Mouse (Mus musculus) intestine, embryonic 16.5 days (tissue): ENCODE measurements around the gene Slfnl1. TPM values are rescaled to one million over a fixed set of nuclear protein-coding genes. Genes with fewer than 3 reads are reported as not detected.

Experiments
- ATAC-seq: fragments of 200-750 bp; cut with Nextera tagmentation; 2 replicates; pipeline ENCODE4 v1.8.0; 2017; ENCODE audit warnings: moderate TSS enrichment, moderate library complexity
- H3K27ac ChIP-seq: fragments of 300-500 bp; sonication (generic); 2 replicates; pipeline ENCODE4 v1.5.1; 2014; ENCODE audit warnings: mild to moderate bottlenecking, low read length
- H3K27me3 ChIP-seq: fragments of 300-500 bp; sonication (generic); replicated peaks from 2 replicates; pipeline ENCODE4 v1.6.1; 2014; ENCODE audit warnings: low read length, control low read depth, mixed read lengths; ENCODE audit not compliant: control insufficient read depth, insufficient read depth
- H3K36me3 ChIP-seq: fragments of 300-500 bp; sonication (generic); 2 replicates; pipeline ENCODE4 v1.6.1; 2014; ENCODE audit warnings: low read length, control low read depth; ENCODE audit not compliant: control insufficient read depth, insufficient read depth
- H3K4me1 ChIP-seq: fragments of 300-500 bp; sonication (generic); 2 replicates; pipeline ENCODE4 v1.6.1; 2014; ENCODE audit warnings: low read length, control low read depth, mixed read lengths; ENCODE audit not compliant: control insufficient read depth, insufficient read depth
- H3K4me2 ChIP-seq: fragments of 300-500 bp; sonication (generic); 2 replicates; pipeline ENCODE4 v1.6.1; 2014; ENCODE audit warnings: low read depth, low read length, control low read depth
- H3K4me3 ChIP-seq: fragments of 300-500 bp; sonication (generic); 2 replicates; pipeline ENCODE4 v1.5.1; 2014; ENCODE audit warnings: mild to moderate bottlenecking, low read length
- H3K9ac ChIP-seq: fragments of 300-500 bp; sonication (generic); 2 replicates; pipeline ENCODE4 v1.6.1; 2014; ENCODE audit warnings: low read depth, low read length
- H3K9me3 ChIP-seq: fragments of 300-500 bp; sonication (generic); 2 replicates; pipeline ENCODE4 v1.6.1; 2016; ENCODE audit warnings: low read length, control low read depth; ENCODE audit not compliant: control insufficient read depth
- WGBS: fragments of 180-500 bp; shearing (Covaris S2); extraction: QIAGEN DNeasy Blood & Tissue Kit; methylation state at CpG from one replicate; pipeline ENCODE4 v1.1.7; 2014; 5-methylcytosine and 5-hydroxymethylcytosine counted together
- polyA plus RNA-seq: library from polyadenylated mRNA; unstranded; fragments of >200 nt; fragmentation: Nextera tagmentation; extraction: Ambion mirVana; gene quantifications from 2 replicates; pipeline ENCODE4 v1.2.1, GENCODE M21; 2015

The Slfnl1 gene
- polyA plus RNA-seq, 1 experiment from 2014 or later: not detected

- peak overlapping the region; percentile 80 for H3K4me2 ChIP-seq
- peak overlapping the region; percentile 92 for H3K9ac ChIP-seq
- WGBS: under 1% methylated on average over 27 of the region's 27 CpGs
- peak; percentile 69 for ATAC-seq
- H3K9me3 ChIP-seq: no peaks in the 10 kb centered on the region
- no peaks in the 10 kb centered on the region for H3K36me3 ChIP-seq
- H3K4me1 ChIP-seq: peaks cover 26% of the 10 kb centered on the region
- H3K4me3 ChIP-seq: peak overlapping the region; percentile 89
- peak overlapping the region; percentile 93 for H3K27ac ChIP-seq
- H3K27me3 ChIP-seq: no peaks in the 10 kb centered on the region
These were observed 38.5 kb downstream of the Slfnl1 start for GRCm38 (mm10) chr4:120570438-120571069.

GRCm38 (mm10) chr4:120571070-120571464, 39.0 kb downstream of the Slfnl1 start:
- H3K27me3 ChIP-seq: no peaks in the 10 kb centered on the region
- peak overlapping the region; percentile 92; the same call in 1 of the 2 replicates for H3K9ac ChIP-seq
- no peaks in the 10 kb centered on the region for H3K36me3 ChIP-seq
- no peak for ATAC-seq
- no peaks in the 10 kb centered on the region for H3K9me3 ChIP-seq
- peak overlapping the region; percentile 80 for H3K4me2 ChIP-seq
- peak overlapping the region; percentile 93 for H3K27ac ChIP-seq
- peak overlapping the region; percentile 89 for H3K4me3 ChIP-seq
- peaks cover 26% of the 10 kb centered on the region for H3K4me1 ChIP-seq
- 47% methylated on average over 3 of the region's 3 CpGs for WGBS

- Histone ChIP-seq H3K4me3 (no peak overlapping the region), H3K27ac (no peak overlapping the region), H3K9me3 (no peaks in the 10 kb centered on the region), H3K9ac (0 out of 2 replicates have a peak overlapping the region, but pooled peaks have one; percentile 24), H3K4me1 (peaks cover 26% of the 10 kb centered on the region), H3K4me2 (no peak overlapping the region), H3K36me3 (no peaks in the 10 kb centered on the region), H3K27me3 (no peaks in the 10 kb centered on the region)
- ATAC-seq: no peak
- WGBS: 48% methylated on average over 3 of the region's 3 CpGs
These were observed 39.7 kb downstream of the Slfnl1 start for GRCm38 (mm10) chr4:120571691-120572090.

GRCm38 (mm10) chr4:120580894-120581293, 48.9 kb downstream of the Slfnl1 start:
- no peaks in the 10 kb centered on the region for H3K9me3 ChIP-seq
- H3K4me3 ChIP-seq: no peak overlapping the region
- ATAC-seq: no peak
- H3K4me1 ChIP-seq: no peaks in the 10 kb centered on the region
- H3K27me3 ChIP-seq: no peaks in the 10 kb centered on the region
- H3K36me3 ChIP-seq: no peaks in the 10 kb centered on the region
- H3K4me2 ChIP-seq: no peak overlapping the region
- H3K27ac ChIP-seq: no peak overlapping the region
- H3K9ac ChIP-seq: no peak overlapping the region
- WGBS: 75% methylated on average over 5 of the region's 5 CpGs

GRCm38 (mm10) chr4:120581711-120582110, 49.7 kb downstream of the Slfnl1 start:
- Histone ChIP-seq H3K27ac (no peak overlapping the region), H3K36me3 (no peaks in the 10 kb centered on the region), H3K4me1 (no peaks in the 10 kb centered on the region), H3K27me3 (no peaks in the 10 kb centered on the region), H3K4me3 (no peak overlapping the region), H3K4me2 (no peak overlapping the region), H3K9ac (no peak overlapping the region), H3K9me3 (no peaks in the 10 kb centered on the region)
- no peak for ATAC-seq
- WGBS: 70% methylated on average over 9 of the region's 9 CpGs

Other genes with a start within 250 kb of the Slfnl1 start
- gene Foxo6, start 244.9 kb upstream of the Slfnl1 start, polyA plus RNA-seq: 0.11 and 0.12 TPM in 2 replicates
- 22.6 and 24.0 TPM in 2 replicates for gene Scmh1, start 127.0 kb upstream of the Slfnl1 start, polyA plus RNA-seq
- gene Ctps, start 38.0 kb downstream of the Slfnl1 start, polyA plus RNA-seq: 52.5 and 63.0 TPM in 2 replicates
- not detected in 2 replicates for gene Gm8439, start 56.5 kb downstream of the Slfnl1 start, polyA plus RNA-seq
- gene Cited4, start 134.3 kb downstream of the Slfnl1 start, polyA plus RNA-seq: 1.5 and 2.4 TPM in 2 replicates
- gene Kcnq4, start 216.4 kb downstream of the Slfnl1 start, polyA plus RNA-seq: 2.0 and 2.3 TPM in 2 replicates